Mouse (Mus musculus): Measurements from ENCODE around the gene Tex13b. TPM values are rescaled to one million over a fixed set of nuclear protein-coding genes. Genes with fewer than 3 reads are reported as not detected.

Tex13b gene
- polyA plus RNA-seq, 1 experiment = 1.6 TPM

- WGBS = 76% methylated on average over 17 of the region's 17 CpGs
- no peak overlapping the region for H3K27ac ChIP-seq (ENCODE audit: control insufficient read depth, insufficient read depth, low read depth, low read length, poor library complexity)
- H3K4me1 ChIP-seq (ENCODE audit: control insufficient read depth, insufficient read depth, low read length) = no peaks in the 10 kb centered on the region
- no peak for TF ChIP-seq POLR2A (IDR thresholded peaks at IDR 0.05; ENCODE audit: borderline replicate concordance, control insufficient read depth, low read depth, low read length)
- no peak for TF ChIP-seq CTCF (IDR thresholded peaks at IDR 0.05; ENCODE audit: control insufficient read depth, insufficient read depth, low read length)
- H3K4me3 ChIP-seq (replicated peaks; ENCODE audit: control insufficient read depth, low read depth, low read length) = no peak overlapping the region
These were observed 9.1 kb upstream of the Tex13b start for GRCm38 (mm10) chrX:140822295-140822694.

DNA sequence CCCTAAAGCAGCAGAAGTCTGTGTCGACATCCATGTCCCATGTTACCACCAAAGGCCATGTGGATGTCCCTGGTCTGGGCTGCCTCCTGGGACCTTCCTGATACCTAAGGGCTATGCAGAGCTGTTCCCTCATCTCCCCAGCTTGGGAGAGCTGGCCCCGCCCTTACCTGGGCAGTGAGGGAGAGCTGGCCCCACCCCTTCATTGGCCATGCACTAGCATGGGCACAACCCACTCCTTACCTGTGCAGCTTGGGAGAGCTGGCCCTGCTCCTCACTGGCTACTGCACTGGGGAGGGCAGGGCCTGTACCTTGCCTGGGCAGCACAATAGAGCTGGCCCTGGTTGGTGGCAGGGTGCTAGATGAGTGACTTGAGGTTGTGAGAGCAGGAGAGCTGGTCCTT, 7.9 kb downstream of the Tex13b start:
- Histone ChIP-seq H3K4me1 (ENCODE audit: control insufficient read depth, insufficient read depth, low read length) (no peaks in the 10 kb centered on the region), H3K4me3 (replicated peaks; ENCODE audit: control insufficient read depth, low read depth, low read length) (no peak overlapping the region), H3K27ac (ENCODE audit: control insufficient read depth, insufficient read depth, low read depth, low read length, poor library complexity) (no peak overlapping the region)
- WGBS = 70% methylated on average over 2 of the region's 2 CpGs
- TF ChIP-seq POLR2A (IDR thresholded peaks at IDR 0.05; ENCODE audit: borderline replicate concordance, control insufficient read depth, low read depth, low read length) (no peak), CTCF (IDR thresholded peaks at IDR 0.05; ENCODE audit: control insufficient read depth, insufficient read depth, low read length) (no peak)

GRCm38 (mm10) chrX:140769794-140770193, 43.4 kb downstream of the Tex13b start:
- H3K4me3 ChIP-seq (replicated peaks; ENCODE audit: control insufficient read depth, low read depth, low read length) = no peak overlapping the region
- TF ChIP-seq POLR2A (IDR thresholded peaks at IDR 0.05; ENCODE audit: borderline replicate concordance, control insufficient read depth, low read depth, low read length) (no peak), CTCF (IDR thresholded peaks at IDR 0.05; ENCODE audit: control insufficient read depth, insufficient read depth, low read length) (no peak)
- 76% methylated on average over 1 of the region's 1 CpGs for WGBS
- no peaks in the 10 kb centered on the region for H3K4me1 ChIP-seq (ENCODE audit: control insufficient read depth, insufficient read depth, low read length)
- H3K27ac ChIP-seq (ENCODE audit: control insufficient read depth, insufficient read depth, low read depth, low read length, poor library complexity) = no peak overlapping the region

Other genes with a start within 250 kb of the Tex13b start
- 51.1 and 59.6 TPM in 2 replicates for gene Tsc22d3, start 212.8 kb downstream of the Tex13b start, polyA plus RNA-seq (2011; ENCODE audit: insufficient read depth, insufficient read length, low replicate concordance, missing spikeins)
- gene Mid2, start 148.8 kb downstream of the Tex13b start, polyA plus RNA-seq (2011; ENCODE audit: insufficient read depth, insufficient read length, low replicate concordance, missing spikeins) = 1.0 and 1.1 TPM in 2 replicates
- not detected in 2 replicates for gene Vsig1, start 94.2 kb upstream of the Tex13b start, polyA plus RNA-seq (2011; ENCODE audit: insufficient read depth, insufficient read length, low replicate concordance, missing spikeins)
- gene Psmd10, start 143.3 kb upstream of the Tex13b start, polyA plus RNA-seq (2011; ENCODE audit: insufficient read depth, insufficient read length, low replicate concordance, missing spikeins) = 14.3 and 25.8 TPM in 2 replicates
- gene Atg4a, start 143.5 kb upstream of the Tex13b start, polyA plus RNA-seq (2011; ENCODE audit: insufficient read depth, insufficient read length, low replicate concordance, missing spikeins) = 40.0 and 64.6 TPM in 2 replicates